Mouse (Mus musculus): Measurements from ENCODE around the gene Endog.
"Not testable (repeated sequence)": the region's sequence is repeated elsewhere in the genome, so short reads cannot be mapped to it uniquely, and the experiment has no call there.

Gene Endog

DNA sequence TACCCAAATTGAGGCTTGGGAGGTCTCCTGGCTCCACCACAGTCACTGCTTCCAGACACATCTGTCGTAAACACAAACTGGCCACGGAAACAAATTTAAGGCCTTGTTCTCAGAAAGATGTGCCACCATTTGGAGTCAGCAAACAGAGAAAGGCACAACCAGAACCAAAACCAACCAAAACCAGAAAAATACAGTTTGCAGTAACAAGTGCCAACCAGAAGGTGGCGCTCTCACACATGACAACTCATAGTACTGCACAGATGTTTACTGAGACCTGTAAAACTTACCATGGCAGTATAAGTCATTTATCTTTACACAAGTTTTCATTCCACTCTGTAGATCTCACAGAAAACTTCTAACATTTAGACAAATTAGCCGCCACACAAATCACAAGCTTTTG, 4.6 kb upstream of the Endog start:
- no peak for DNase-seq (ENCODE audit: low spot score in 2 of 2)

DNA sequence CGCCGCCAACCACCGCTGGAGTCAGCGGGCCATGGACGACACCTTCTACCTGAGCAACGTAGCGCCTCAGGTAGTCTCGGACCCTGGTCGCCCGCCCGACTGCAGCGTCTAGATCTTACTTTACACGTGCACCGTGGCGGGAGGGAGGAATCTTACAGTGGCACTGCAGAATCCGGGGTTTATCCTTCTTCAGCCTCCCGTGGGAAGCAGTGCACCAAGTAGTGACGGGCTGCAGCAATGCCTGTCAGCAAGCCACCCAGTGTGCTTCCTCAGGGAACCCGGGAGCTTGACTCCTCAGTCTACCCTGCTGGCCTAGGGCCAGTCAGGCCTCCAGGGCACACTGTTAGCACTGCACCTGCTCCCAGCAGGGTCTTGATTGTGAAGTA, 697 bp downstream of the Endog start:
- no peak for DNase-seq (ENCODE audit: low spot score in 2 of 2)

DNA sequence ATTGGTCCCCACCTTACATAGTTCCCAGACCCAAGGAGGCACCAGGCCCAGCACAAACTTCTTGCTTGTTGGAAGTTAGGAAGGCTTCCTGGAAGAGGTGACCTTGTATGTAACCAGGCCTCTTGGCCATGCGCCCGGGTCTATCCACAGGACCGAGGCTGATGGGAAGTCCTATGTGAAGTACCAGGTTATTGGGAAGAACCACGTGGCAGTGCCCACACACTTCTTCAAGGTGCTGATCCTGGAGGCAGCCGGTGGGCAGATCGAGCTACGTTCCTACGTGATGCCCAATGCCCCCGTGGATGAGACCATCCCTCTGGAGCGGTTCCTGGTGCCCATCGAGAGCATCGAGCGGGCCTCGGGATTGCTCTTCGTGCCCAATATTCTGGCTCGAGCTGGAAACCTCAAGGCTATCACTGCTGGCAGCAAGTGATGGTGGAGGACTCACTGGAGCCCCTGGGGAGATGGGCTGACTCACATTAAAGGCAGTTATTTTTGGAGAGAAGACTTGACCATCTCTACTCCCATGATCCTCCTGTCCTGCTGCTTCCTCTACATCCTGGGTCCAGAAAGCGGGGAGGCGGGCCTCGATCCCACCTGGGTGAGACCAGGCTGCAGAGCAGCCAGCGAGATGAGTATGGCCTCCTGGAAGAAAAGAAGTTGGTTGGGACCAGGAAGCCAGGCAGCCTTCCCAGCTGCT, 2.4 kb downstream of the Endog start:
- DNase-seq (ENCODE audit: low spot score in 2 of 2) = no peak

DNA sequence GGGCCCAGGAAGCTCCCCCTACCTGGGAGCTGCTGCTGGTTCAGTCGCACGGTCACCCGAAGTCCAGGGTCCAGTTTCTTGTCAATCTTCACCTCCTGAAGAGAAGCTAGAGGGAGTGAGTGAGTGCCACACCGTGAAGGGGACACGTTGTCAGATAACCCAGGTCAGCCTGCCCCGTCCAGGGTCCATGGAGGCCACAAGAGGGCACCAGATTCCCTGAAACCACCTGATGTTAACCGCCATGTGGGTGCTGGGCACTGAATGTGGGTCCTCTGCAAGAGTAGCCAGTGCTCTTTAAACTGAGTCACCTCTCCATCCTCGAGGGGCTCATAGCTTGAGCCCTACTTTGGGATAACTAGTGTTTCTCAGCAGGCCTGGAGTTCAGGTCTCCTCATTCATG, 4.6 kb downstream of the Endog start:
- DNase-seq (ENCODE audit: low spot score in 2 of 2) = no peak

DNA sequence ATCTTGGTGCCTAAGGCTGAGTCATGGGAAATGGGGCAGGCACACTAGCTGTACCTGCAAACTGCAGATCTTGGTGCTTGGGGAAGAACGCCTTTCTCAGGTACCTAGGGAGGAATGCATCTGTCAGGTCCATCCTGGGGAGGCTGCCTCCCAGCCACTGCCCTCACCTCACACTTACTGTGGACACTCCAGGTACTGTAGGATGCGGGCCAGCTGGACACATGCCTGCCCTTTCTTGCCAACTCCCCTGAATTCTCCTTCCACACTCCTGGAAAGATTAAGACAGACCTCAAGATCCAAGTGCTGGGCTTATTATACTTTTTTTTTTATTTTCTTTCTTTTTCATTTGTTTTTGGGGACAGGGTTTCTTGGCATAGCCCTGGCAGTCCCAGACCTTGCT, 5.3 kb downstream of the Endog start:
- DNase-seq (ENCODE audit: low spot score in 2 of 2) = no peak

DNA sequence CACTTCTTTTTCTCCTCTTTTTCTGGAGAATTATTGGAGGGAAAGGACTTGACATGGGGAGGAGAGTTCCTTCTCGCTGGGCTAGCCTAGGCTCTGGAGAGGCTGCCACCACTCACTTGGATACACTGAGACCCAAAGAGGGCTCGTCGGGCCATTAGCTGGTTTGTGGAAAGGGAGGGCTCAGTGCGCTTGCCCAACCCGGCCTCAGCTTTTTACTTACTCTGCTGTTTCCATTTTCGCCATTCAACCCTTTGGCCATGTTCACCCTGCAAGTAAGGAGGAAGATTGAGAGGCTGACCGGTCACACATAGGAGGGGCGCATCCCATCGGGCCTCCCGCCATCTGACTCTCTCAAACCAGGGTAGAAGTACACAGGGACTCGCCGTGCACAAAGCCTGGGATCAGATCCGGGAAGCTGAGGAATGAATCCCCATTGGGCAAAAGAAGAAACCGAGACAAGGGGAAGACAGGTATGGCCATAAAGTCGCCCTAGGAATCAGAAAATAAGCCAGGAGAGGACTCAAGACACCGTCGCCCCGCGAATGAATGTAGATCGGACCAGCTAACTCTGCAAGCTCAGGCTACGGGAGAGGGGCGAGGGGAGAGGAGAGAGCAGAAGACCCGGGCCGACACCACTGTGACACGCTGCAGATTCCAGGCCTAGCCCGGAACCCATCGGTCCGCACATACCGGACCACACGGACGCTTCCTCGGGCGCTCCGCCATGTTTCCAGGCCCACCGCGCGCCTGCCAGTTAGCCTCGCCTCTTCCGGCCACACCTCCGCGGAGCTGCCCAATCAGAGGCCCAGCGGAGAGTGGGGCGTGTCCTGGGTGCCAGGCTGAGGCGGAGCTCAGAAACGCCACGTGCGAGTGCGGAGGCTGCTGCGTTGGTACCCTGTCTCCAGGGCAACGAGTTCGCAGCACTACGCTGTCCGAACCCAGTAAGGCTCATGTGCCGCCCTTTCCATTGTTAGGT, 6.7 kb downstream of the Endog start, which contains the start of gene Spout1:
Gene Spout1, minus strand, starts transcription at position 760 of the 976 bp plus-strand sequence.
- peak; percentile 84 to 92 for DNase-seq (ENCODE audit: low spot score in 2 of 2)

DNA sequence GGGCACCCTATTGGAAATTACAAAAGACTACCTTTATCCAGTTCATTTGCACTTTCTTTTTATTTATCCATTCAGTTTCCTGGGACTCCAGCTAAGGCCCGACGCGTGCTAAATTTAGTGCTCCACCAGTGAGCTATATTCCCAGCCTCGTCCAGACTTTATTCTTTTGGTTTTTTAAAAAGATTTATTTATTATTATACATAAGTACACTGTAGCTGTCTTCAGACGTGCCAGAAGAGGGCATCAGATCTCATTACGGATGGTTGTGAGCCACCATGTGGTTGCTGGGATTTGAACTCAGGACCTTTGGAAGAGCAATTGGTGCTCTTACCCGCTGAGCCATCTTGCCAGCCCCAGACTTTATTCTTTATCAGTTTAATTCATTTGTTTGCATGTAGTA, 7.4 kb downstream of the Endog start:
- not testable (repeated sequence) for DNase-seq (ENCODE audit: low spot score in 2 of 2)

DNA sequence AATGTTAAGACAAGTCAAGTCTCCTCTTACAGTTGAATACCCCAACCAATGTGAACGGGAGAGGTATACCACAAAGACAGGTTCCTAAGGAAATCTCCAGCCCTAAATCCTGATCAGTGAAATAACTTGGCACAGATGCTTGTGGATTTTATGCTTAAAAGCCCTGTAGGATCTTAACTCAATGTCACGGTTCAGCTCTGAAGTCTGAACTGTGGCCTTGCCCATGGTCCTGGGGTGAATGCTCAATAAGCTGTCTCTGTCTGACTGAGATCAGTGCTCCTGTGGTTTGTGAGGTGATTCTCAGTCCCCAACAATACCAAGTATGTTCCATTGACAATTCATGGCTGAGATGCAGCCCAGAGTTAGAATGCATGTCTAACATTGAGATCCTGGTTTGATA, 11.1 kb downstream of the Endog start:
- DNase-seq (ENCODE audit: low spot score in 2 of 2) = no peak

DNA sequence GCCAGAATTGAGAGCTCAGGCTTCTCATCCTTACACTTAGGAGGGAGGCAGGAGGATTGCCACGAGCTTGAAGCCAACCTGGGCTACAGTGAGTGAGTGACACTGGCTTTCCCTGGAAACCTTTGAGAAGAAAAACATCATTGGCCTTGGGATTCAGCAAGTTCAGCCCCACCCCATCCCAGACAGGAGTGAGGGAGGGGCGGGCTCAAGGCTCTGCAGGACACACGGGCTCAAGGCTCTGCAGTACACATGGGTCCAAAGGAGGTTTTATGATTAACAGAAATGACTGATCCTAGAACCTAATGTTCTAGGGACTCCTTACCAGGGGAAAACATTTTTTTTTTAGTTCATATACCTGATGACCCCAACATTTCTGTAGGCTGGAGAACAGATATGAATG, 12.4 kb downstream of the Endog start:
- no peak for DNase-seq (ENCODE audit: low spot score in 2 of 2)

DNA sequence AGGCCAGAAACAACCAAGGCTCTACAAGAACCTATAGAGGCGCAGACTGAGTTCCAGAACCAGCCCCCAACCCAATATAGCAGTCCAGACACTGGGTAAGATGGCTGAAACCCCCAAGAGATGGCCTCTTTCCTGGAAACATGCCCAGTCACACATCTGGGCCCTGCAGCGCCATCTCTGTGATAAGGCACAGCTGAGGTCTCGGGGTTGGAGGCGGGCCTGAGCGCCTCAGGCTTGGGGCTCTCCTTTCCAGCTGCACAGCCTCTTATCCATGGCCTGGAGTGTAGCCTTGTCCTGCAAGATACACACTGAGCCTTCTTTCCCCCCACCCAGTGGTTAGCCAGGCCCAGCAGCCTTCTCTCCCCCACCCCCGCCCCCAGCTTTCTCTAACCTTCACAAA, 14.0 kb downstream of the Endog start:
- DNase-seq (ENCODE audit: low spot score in 2 of 2) = no peak

DNA sequence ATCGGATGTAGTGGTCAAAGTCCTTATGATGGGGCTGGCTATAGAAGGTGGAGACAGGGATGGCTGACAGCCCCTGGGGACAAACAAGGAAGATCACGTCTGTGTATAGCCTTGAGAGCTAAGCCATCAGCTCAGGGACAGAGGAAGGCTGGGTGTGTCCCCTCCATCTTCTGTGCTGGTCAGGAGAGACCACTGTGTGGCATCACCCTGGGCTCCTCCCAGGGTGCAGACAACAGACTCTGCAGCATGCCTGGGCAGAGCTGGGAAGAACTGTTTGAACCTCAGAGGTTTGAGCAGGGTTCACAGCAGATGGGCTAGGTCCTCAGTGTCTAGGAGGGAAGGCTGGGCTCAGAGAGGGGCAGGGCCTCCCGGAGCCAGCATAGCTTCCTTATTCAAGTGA, 14.4 kb downstream of the Endog start:
- DNase-seq (ENCODE audit: low spot score in 2 of 2) = no peak

DNA sequence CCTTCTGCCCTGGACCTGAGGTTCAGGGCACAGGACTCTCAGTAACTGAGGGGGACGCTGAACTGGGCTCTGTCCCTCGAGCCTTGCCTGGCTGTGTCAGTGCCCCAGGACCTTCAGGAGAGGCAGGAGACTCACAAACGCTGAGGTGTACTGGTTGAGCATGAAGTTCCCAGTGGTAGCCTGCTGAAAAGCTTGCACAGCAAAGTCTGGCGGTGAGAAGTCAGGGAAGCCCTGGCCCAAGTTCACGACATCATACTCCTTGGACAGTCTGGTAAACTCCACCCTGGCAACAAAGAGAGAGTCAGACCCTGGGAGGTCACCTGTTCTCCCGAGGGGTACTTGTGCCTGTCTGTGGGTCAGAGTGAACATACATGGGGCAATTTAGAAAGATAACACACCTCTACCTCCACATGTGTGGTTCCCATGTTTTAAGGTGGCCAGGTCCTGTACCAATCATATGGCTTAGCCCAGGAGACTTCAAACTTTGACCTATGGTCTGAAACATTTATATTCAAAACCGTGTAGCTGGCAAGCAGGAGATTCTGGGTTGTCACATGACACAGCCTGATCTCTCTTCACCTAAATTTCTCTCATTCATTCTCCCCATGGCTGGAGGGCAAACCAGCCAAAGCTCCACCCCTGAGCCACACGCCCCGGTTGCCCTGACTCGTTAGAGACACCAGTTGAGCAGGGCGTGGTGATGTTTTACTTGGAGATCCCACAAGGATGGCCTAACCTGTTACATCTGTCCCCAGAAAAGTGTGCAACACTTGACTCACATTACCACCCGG, 20.7 kb downstream of the Endog start:
- no peak for DNase-seq (ENCODE audit: low spot score in 2 of 2)

DNA sequence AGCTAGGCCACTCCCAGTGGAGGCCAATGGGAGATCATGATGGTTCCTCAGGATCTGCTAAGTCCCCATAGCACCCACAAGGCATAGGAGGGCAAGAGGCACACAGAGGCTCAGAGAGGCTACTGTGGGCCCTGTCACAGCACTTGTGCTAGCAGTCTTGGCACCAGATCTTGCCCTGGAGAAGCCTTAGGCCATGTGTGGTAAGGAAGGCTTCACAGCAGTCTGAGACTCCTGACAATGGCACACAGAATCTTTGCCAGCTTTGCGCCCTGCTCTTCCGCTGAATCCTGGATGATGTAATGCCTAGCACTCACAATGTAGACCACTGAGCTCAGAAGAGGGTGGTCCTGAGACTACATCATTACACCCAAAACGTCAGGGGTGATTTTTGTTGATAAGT, 23.4 kb downstream of the Endog start:
- DNase-seq (ENCODE audit: low spot score in 2 of 2) = no peak

DNA sequence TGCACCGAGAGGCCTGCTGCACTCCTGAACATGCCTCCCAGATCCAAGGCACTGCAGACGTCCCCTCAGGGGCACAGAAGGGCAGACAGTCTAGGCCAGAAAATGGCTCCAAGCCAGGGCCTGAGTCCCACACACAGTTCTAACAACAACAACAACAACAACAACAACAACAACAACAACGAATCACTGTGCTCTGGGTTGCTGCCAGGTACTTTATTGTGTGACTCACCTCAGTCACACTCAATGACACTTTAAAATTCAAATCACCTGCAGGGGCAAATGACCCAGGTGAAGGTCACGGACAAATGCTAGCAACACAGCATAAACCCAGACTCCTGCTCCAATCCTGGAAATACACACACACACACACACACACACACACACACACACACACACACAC, 26.7 kb downstream of the Endog start:
- DNase-seq (ENCODE audit: low spot score in 2 of 2) = no peak

DNA sequence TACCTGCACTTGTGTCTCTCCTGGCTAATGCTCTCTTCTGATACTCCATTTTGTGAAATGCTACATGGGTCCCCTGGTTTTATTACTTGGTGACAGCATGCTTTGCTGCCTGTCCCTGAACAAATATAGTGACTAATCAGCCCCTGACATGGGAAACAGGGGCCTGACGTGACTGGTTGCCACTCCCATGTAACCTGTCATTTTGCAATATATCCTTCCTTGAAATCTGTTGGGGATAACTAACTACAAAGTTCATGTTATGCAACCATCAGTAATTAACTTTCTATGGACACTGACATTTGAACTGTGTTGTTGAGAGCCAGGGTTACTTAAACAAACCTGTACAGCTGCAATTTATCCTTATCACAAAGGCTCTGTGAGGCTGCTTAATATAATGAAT, 28.7 kb downstream of the Endog start:
- no peak for DNase-seq (ENCODE audit: low spot score in 2 of 2)

DNA sequence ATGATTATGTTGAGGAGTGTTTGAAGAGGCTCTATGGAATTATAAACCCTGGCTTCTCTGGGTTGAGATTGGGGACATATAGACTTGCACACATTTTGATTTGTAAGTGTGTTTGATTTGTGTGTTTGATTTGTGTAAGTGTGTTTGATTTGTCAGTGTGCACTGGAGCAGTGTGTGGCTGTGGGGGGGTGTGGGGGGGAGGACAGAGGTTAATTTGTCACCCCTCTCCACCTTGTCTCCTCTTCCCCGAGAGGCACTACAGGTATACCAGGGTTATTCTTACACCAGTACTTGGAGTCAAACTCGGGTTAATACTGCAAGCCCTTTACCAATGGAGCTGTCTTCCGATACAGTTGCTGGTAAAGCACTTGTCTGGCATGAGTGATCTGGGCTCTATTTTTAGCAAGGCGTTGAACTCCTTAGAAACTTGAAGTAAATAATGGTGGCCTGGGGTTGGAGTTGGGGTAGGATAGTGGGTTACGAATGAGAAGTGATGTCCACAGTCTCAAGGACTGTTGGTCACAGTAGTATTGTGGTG, 29.2 kb downstream of the Endog start:
- DNase-seq (ENCODE audit: low spot score in 2 of 2) = no peak

DNA sequence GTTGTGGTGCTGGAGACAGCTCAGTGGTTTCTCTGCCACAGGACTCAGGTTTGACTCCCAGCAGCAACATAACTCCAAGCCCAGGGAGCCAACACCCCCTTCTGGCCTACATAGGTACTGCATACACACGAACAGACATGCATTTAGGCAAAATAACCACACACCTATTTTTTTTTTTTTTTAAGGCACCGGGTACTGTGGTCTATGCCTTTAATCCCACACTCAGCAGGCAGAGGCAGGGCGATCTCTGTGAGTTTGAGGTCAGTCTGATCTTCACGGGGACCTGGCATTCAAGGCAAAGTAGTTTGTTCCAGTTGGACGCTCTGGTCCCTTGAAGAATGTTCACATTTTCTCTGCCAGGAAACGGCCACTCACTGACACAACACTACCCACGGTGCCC, 32.1 kb downstream of the Endog start:
- DNase-seq (ENCODE audit: low spot score in 2 of 2) = peak in 1 of 2 experiments; percentile 39

DNA sequence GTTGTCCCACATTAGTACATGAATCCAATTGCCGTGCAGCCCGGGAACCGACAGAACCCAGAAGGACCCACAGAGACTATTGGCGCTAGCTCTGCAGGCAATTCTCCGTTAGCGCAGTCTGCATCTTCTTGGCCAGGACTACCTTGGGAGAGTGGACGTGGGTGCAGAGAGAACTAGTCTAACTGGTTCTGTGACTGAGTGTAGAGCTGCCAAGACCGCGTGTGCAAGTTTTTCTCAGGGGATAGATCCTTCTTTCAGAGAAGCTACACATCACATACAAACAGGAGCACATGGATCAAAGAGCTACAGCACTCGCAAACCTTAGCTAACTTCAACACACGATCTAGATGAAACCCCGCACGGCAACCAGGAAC, 33.9 kb downstream of the Endog start:
- DNase-seq (ENCODE audit: low spot score in 2 of 2) = no peak

DNA sequence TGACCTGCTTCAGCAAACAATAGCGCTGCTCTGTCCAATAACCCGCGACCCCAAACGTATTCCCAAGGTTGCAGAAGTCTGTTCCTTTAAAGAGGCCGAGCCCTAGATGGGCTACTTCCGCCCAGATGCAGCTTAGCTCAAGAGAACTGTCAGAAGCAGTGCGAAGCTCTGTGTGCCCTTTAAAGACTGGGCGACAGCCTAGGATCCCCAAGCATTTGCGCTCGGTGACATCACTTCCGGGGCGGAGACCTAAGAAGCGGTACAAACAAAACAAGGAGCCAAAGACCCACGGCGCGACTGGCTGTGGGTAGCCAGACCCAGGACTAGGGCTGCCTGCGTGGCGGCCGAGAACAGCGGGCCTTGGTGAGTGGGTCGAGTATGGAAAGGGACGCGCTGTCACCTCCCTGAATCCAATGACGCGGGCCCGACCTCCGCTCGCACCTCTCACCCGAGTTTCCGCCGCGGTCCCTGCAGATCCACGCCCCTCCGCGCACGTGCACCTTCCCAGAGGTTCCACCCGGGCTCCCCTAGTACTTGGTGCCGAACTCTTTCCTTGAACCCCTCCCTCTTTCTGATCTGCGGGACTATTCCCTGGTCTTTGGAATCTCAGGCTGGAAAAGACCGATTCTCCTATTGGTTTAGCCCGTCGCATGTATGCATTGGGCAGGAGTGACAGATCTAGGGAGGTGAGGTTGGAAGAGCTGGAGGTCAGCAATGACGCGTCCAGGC, 34.5 kb downstream of the Endog start, which contains the start of gene Kyat1:
Gene Kyat1, minus strand, starts transcription at position 219 of the 729 bp plus-strand sequence.
- peak; percentile 79 to 90 for DNase-seq (ENCODE audit: low spot score in 2 of 2)

DNA sequence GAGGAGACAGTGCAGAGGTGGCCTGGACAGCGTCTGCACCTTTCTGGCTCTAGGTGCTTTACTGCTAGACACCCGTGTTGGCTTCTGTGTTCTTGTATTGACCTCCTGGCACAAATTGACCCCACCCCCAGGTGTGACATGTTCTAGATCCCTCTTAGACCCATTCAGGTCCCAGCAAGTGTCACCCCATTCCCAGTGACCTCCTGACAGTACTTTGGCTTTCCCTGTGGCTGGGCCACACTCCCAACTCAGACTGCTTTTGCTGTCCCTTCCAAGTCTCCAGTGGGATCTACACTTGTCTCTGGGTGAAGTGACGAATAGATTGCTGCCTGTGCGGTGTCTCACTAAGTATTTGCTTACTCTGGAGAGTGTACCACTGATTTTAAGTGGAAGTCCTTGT, 36.1 kb downstream of the Endog start:
- DNase-seq (ENCODE audit: low spot score in 2 of 2) = no peak

DNA sequence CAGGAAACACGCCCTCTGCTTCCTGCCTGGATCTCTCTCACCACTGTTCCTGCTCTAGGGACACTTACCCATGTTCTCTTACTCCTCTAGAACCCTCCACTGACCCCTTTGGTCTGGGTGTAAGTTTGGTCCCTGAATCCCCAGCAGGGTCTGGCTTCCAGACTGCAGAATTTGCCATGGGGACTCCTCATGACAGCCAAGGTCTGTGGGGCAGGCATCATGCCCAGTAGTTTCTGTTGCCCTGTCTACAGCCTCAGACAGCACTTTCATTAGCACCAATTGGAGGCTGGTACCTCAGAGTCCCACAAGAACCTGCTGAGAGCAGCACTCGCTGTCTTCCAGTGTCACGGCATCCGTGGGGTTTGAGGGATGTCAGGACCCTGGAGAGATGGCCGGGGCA, 36.6 kb downstream of the Endog start:
- no peak for DNase-seq (ENCODE audit: low spot score in 2 of 2)

All from spleen, postnatal 14 days (tissue).